Mouse (Mus musculus) small intestine, adult 2 months (tissue): Measurements from ENCODE around the gene Atf3. TPM values are rescaled to one million over a fixed set of nuclear protein-coding genes. Genes with fewer than 3 reads are reported as not detected.
A peak's percentile ranks its signal among the peaks of the same experiment; 100 is the strongest.

ENCODE experiments used
- H3K27ac ChIP-seq: fragments of 200-500 bp; 2 replicates; pipeline ENCODE4 v1.5.1; 2012; ENCODE audit warnings: low read depth, low read length, control low read depth, inconsistent platforms; ENCODE audit not compliant: insufficient read depth
- H3K27me3 ChIP-seq: fragments of 200-500 bp; 2 replicates; pipeline ENCODE4 v1.6.1; 2012; ENCODE audit warnings: mild to moderate bottlenecking, moderate library complexity, low read length, inconsistent platforms; ENCODE audit not compliant: control insufficient read depth, insufficient read depth
- H3K36me3 ChIP-seq: fragments of 200-500 bp; 2 replicates; pipeline ENCODE4 v1.6.1; 2012; ENCODE audit warnings: mild to moderate bottlenecking, low read length, control low read depth, inconsistent platforms; ENCODE audit not compliant: control insufficient read depth, insufficient read depth
- H3K4me1 ChIP-seq: fragments of 200-500 bp; 2 replicates; pipeline ENCODE4 v1.6.1; 2012; ENCODE audit warnings: low read length, inconsistent platforms, mixed read lengths; ENCODE audit not compliant: control insufficient read depth, insufficient read depth, insufficient read length
- H3K4me3 ChIP-seq: fragments of 200-500 bp; 2 replicates; pipeline ENCODE4 v1.5.1; 2012; ENCODE audit warnings: low read depth, mild to moderate bottlenecking, control low read depth, inconsistent platforms, low read length, moderate library complexity
- CTCF ChIP-seq: fragments of 200-500 bp; IDR thresholded peaks from 2 replicates; pipeline ENCODE4 v1.5.1; 2012; ENCODE audit warnings: low read depth, mild to moderate bottlenecking, control low read depth, inconsistent platforms, low read length, moderate library complexity, mixed read lengths; ENCODE audit not compliant: insufficient replicate concordance, insufficient read length; ENCODE audit errors: extremely low read depth
- POLR2A ChIP-seq: fragments of 200-500 bp; IDR thresholded peaks from 2 replicates; pipeline ENCODE4 v1.6.1; 2012; ENCODE audit warnings: low read depth, mild to moderate bottlenecking, control low read depth, inconsistent platforms, low read length, moderate library complexity
- WGBS: fragments of 180-500 bp; shearing (Covaris S2); methylation state at CpG from one replicate; pipeline ENCODE4 v1.1.7; 2018; 5-methylcytosine and 5-hydroxymethylcytosine counted together
- polyA plus RNA-seq: library from polyadenylated mRNA; depleted of rRNA; stranded (reverse); fragments of >200 nt; gene quantifications from 2 replicates; pipeline ENCODE4 v1.2.3, GENCODE M21; 2012

The Atf3 gene
- polyA plus RNA-seq, 1 experiment, result 41.0 TPM

- TF ChIP-seq CTCF, result peak; percentile 64; the same call in 1 of the 2 replicates
- no peak for TF ChIP-seq POLR2A
- Histone ChIP-seq H3K4me1 (peaks cover 10% of the 10 kb centered on the region; the same call in 1 of the 2 replicates), H3K27me3 (no peaks in the 10 kb centered on the region), H3K27ac (peak overlapping the region; percentile 64), H3K4me3 (peak overlapping the region; percentile 31), H3K36me3 (no peaks in the 10 kb centered on the region)
- 6% methylated on average over 14 of the region's 14 CpGs for WGBS
Observed at GRCm38 (mm10) chr1:191193657-191194424, 24.0 kb downstream of the Atf3 start.

GRCm38 (mm10) chr1:191192751-191193150 is 25.1 kb downstream of the Atf3 start:
- Histone ChIP-seq H3K4me3 (no peak overlapping the region), H3K27ac (no peak overlapping the region), H3K36me3 (no peaks in the 10 kb centered on the region), H3K27me3 (no peaks in the 10 kb centered on the region), H3K4me1 (peaks cover 10% of the 10 kb centered on the region; the same call in 1 of the 2 replicates)
- 89% methylated on average over 6 of the region's 6 CpGs for WGBS
- TF ChIP-seq POLR2A (no peak), CTCF (no peak)

GRCm38 (mm10) chr1:191192213-191192612 is 25.6 kb downstream of the Atf3 start:
- H3K4me3 ChIP-seq, result no peak overlapping the region
- TF ChIP-seq CTCF (no peak), POLR2A (no peak)
- no peak overlapping the region for H3K27ac ChIP-seq
- H3K4me1 ChIP-seq, result peaks cover 10% of the 10 kb centered on the region; the same call in 1 of the 2 replicates
- H3K36me3 ChIP-seq, result no peaks in the 10 kb centered on the region
- WGBS, result 72% methylated on average over 6 of the region's 6 CpGs
- no peaks in the 10 kb centered on the region for H3K27me3 ChIP-seq

GRCm38 (mm10) chr1:191189671-191190372 is 28.0 kb downstream of the Atf3 start:
- Histone ChIP-seq H3K4me1 (peaks cover 15% of the 10 kb centered on the region), H3K27ac (no peak overlapping the region), H3K27me3 (no peaks in the 10 kb centered on the region), H3K36me3 (no peaks in the 10 kb centered on the region), H3K4me3 (no peak overlapping the region)
- WGBS, result 27% methylated on average over 6 of the region's 6 CpGs
- no peak for TF ChIP-seq POLR2A
- no peak for TF ChIP-seq CTCF

GRCm38 (mm10) chr1:191186386-191186770 is 31.5 kb downstream of the Atf3 start:
- Histone ChIP-seq H3K4me1 (peaks cover 19% of the 10 kb centered on the region), H3K36me3 (no peaks in the 10 kb centered on the region), H3K4me3 (peak overlapping the region; percentile 31), H3K27me3 (peaks cover 3% of the 10 kb centered on the region; the same call in 1 of the 2 replicates), H3K27ac (peak overlapping the region; percentile 2; the same call in 1 of the 2 replicates)
- 6% methylated on average over 7 of the region's 7 CpGs for WGBS
- TF ChIP-seq POLR2A, result no peak
- no peak for TF ChIP-seq CTCF

GRCm38 (mm10) chr1:191185761-191186385 is 32.0 kb downstream of the Atf3 start:
- Histone ChIP-seq H3K27me3 (peaks cover 3% of the 10 kb centered on the region; the same call in 1 of the 2 replicates), H3K27ac (peak overlapping the region; percentile 24), H3K4me3 (peak overlapping the region; percentile 81), H3K36me3 (no peaks in the 10 kb centered on the region), H3K4me1 (peaks cover 19% of the 10 kb centered on the region)
- TF ChIP-seq POLR2A (no peak), CTCF (no peak)
- WGBS, result 3% methylated on average over 16 of the region's 16 CpGs

- TF ChIP-seq POLR2A (no peak; the same call in 1 of the 2 replicates), CTCF (no peak)
- 1% methylated on average over 22 of the region's 22 CpGs for WGBS
- no peak overlapping the region for H3K27ac ChIP-seq
Observed at GRCm38 (mm10) chr1:191184841-191185251, 33.0 kb downstream of the Atf3 start.

More at GRCm38 (mm10) chr1:191184841-191185251, 33.0 kb downstream of the Atf3 start:
- H3K27me3 ChIP-seq, result peaks cover 3% of the 10 kb centered on the region; the same call in 1 of the 2 replicates
- H3K4me1 ChIP-seq, result peaks cover 24% of the 10 kb centered on the region
- peak overlapping the region; percentile 81 for H3K4me3 ChIP-seq
- no peaks in the 10 kb centered on the region for H3K36me3 ChIP-seq
